Mouse (Mus musculus): ENCODE data around the gene Rap1gap.

Rap1gap gene

GRCm38 (mm10) chr4:137774013-137774412 is 109.5 kb downstream of the Rap1gap start:
- no peak for DNase-seq (ENCODE audit: low read depth, low spot score)

GRCm38 (mm10) chr4:137774505-137774904 is 110.0 kb downstream of the Rap1gap start:
- DNase-seq (ENCODE audit: low read depth, low spot score): no peak

- no peak for DNase-seq (ENCODE audit: low read depth, low spot score)
Observed at GRCm38 (mm10) chr4:137777866-137778265, 113.3 kb downstream of the Rap1gap start.

DNA sequence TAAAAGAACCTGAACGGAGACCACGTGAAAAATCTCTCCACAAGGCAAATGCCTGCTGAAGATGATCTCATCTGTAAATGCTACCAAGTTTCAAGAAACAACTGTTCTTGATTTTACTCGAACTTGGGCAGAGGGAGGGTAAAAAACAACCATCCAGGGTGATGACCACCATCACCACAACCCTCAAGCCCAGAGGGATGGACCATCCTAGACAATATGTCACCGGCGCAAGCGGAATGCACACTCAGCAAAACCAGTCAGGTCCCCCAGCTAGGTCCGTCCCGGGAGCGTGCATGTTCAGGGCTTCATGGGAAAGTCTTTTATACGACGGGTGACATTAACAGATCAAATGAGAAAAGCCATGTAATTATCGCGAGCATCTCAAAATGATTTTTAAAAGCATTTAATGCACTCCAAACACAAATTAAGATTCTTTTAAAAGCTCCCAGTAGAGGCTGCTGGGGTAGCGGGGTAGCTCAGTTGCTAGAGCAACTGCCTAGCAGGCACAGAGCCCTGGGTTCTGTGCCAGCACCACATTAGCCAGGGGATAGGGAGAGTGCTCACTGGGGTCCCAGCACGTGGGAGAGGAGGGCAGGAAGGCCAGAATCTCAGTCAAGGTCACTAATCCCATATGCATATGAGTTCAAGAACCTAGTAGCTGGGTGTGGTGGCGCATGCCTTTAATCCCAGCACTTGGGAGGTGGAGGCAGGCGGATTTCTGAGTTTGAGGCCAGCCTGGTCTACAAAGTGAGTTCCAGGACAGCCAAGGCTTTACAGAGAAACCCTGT is 114.1 kb downstream of the Rap1gap start:
- no peak for DNase-seq (ENCODE audit: low read depth, low spot score)
